Mouse (Mus musculus) NIH3T3 (cell line): ENCODE measurements around the gene Gm27021.

ENCODE experiments used
- DNase-seq: peaks from one replicate; pipeline ENCODE4 v3.0.0-alpha.2; 2012; ENCODE audit warnings: low read depth

The Gm27021 gene

GRCm38 (mm10) chr8:120599504-120599903, 68.4 kb downstream of the Gm27021 start:
- DNase-seq, result peak; percentile 90

- no peak for DNase-seq
Observed at GRCm38 (mm10) chr8:120598579-120598978, 69.3 kb downstream of the Gm27021 start.

GRCm38 (mm10) chr8:120595963-120596362, 71.9 kb downstream of the Gm27021 start:
- peak; percentile 81 for DNase-seq

- DNase-seq, result no peak
Observed at GRCm38 (mm10) chr8:120594571-120594970, 73.3 kb downstream of the Gm27021 start.

- DNase-seq, result no peak
Observed at GRCm38 (mm10) chr8:120591587-120592292, 76.1 kb downstream of the Gm27021 start.

- DNase-seq, result peak; percentile 30
Observed at GRCm38 (mm10) chr8:120589921-120590320, 78.0 kb downstream of the Gm27021 start.

- peak; percentile 99 for DNase-seq
Observed at GRCm38 (mm10) chr8:120588908-120589771, 78.7 kb downstream of the Gm27021 start, which contains the start of gene Gins2. Gins2 (minus strand) TSS chr8:120589304.

- no peak for DNase-seq
Observed at GRCm38 (mm10) chr8:120585521-120585920, 82.4 kb downstream of the Gm27021 start.

GRCm38 (mm10) chr8:120581811-120582210, 86.1 kb downstream of the Gm27021 start:
- no peak for DNase-seq

GRCm38 (mm10) chr8:120581329-120581728, 86.5 kb downstream of the Gm27021 start:
- DNase-seq, result no peak

GRCm38 (mm10) chr8:120580336-120581000, 87.4 kb downstream of the Gm27021 start:
- no peak for DNase-seq

GRCm38 (mm10) chr8:120577821-120578220, 90.1 kb downstream of the Gm27021 start:
- DNase-seq, result no peak

GRCm38 (mm10) chr8:120575801-120576200, 92.1 kb downstream of the Gm27021 start:
- no peak for DNase-seq

GRCm38 (mm10) chr8:120574941-120575340, 92.9 kb downstream of the Gm27021 start:
- DNase-seq, result peak; percentile 47

- DNase-seq, result no peak
Observed at GRCm38 (mm10) chr8:120573866-120574265, 94.0 kb downstream of the Gm27021 start.

GRCm38 (mm10) chr8:120572534-120572933, 95.3 kb downstream of the Gm27021 start:
- DNase-seq, result no peak

- no peak for DNase-seq
Observed at GRCm38 (mm10) chr8:120571561-120571960, 96.3 kb downstream of the Gm27021 start.

GRCm38 (mm10) chr8:120569939-120570715, 97.8 kb downstream of the Gm27021 start:
- DNase-seq, result peak; percentile 89

GRCm38 (mm10) chr8:120569123-120569522, 98.8 kb downstream of the Gm27021 start:
- no peak for DNase-seq

GRCm38 (mm10) chr8:120568164-120568798, 99.6 kb downstream of the Gm27021 start:
- DNase-seq, result no peak

- DNase-seq, result no peak
Observed at GRCm38 (mm10) chr8:120567731-120568130, 100.1 kb downstream of the Gm27021 start.
